Mouse (Mus musculus) left cerebral cortex, postnatal 25 days (tissue): ENCODE results near the gene Zp1. TPM values are rescaled to one million over a fixed set of nuclear protein-coding genes. Genes with fewer than 3 reads are reported as not detected.

Experiments used
- DNase-seq, 2 experiments: peaks; one replicate each; pipeline ENCODE4 v3.0.0; 2022; ENCODE audit warnings: low spot score in 2 of 2, mixed read lengths in 1 of 2
- intact Hi-C: fragments of 180-260 bp; cut with DNase I; formaldehyde crosslinking; loops from one replicate; pipeline ENCODE4 v1.15.1; 2025
- total RNA-seq, 2 experiments: library from RNA; stranded (reverse); gene quantifications; 2 replicates each; pipeline ENCODE4 v1.2.3; 2021

The Zp1 gene
- total RNA-seq, 2 experiments from 2014 or later, result not detected

- intact Hi-C loops, result loop anchor here (5.0 kb wide), 2 partner anchors 74 to 169 kb away; no protein-coding TSS in a partner anchor
- DNase-seq, result peak; percentile 93 to 97
Observed at GRCm38 (mm10) chr19:10881426-10882154, 38.8 kb downstream of the Zp1 start, which contains the start of gene Tmem109. Tmem109 (minus strand) TSS chr19:10882001.

GRCm38 (mm10) chr19:10880975-10881425 lies 39.4 kb downstream of the Zp1 start:
- DNase-seq, result no peak
- intact Hi-C loops, result loop anchor here (5.0 kb wide), 2 partner anchors 74 to 169 kb away; no protein-coding TSS in a partner anchor

GRCm38 (mm10) chr19:10880085-10880974 lies 40.1 kb downstream of the Zp1 start:
- DNase-seq, result peak in 1 of 2 experiments; percentile 64
- intact Hi-C loops, result loop anchor here (5.0 kb wide), 2 partner anchors 73 to 168 kb away; no protein-coding TSS in a partner anchor

- intact Hi-C loops, result no loop called here
- peak in 1 of 2 experiments; percentile 63 for DNase-seq
Observed at GRCm38 (mm10) chr19:10878201-10878837, 42.1 kb downstream of the Zp1 start.

GRCm38 (mm10) chr19:10871328-10871961 lies 49.0 kb downstream of the Zp1 start:
- intact Hi-C loops, result no loop called here
- no peak for DNase-seq

GRCm38 (mm10) chr19:10870676-10871075 lies 49.8 kb downstream of the Zp1 start:
- intact Hi-C loops, result no loop called here
- no peak for DNase-seq

GRCm38 (mm10) chr19:10869886-10870527 lies 50.4 kb downstream of the Zp1 start, which contains the start of gene Tmem132a:
Tmem132a (minus strand) TSS chr19:10869940.
- intact Hi-C loops, result loop anchor here (5.0 kb wide), 1 partner anchor 158 kb away; no protein-coding TSS in a partner anchor
- no peak for DNase-seq

- intact Hi-C loops, result loop anchor here (5.0 kb wide), 1 partner anchor 157 kb away; no protein-coding TSS in a partner anchor
- DNase-seq, result peak; percentile 90 to 94
Observed at GRCm38 (mm10) chr19:10869241-10869885, 51.1 kb downstream of the Zp1 start.

- DNase-seq, result peak in 1 of 2 experiments; percentile 45
- intact Hi-C loops, result loop anchor here (5.0 kb wide), 1 partner anchor 156 kb away; no protein-coding TSS in a partner anchor
Observed at GRCm38 (mm10) chr19:10868623-10869141, 51.8 kb downstream of the Zp1 start.

GRCm38 (mm10) chr19:10867946-10868622 lies 52.3 kb downstream of the Zp1 start:
- DNase-seq, result peak in 1 of 2 experiments; percentile 66
- intact Hi-C loops, result loop anchor here (5.0 kb wide), 1 partner anchor 156 kb away; no protein-coding TSS in a partner anchor

- intact Hi-C loops, result loop anchor here (5.0 kb wide), 1 partner anchor 154 kb away; no protein-coding TSS in a partner anchor
- no peak for DNase-seq
Observed at GRCm38 (mm10) chr19:10866351-10866750, 54.1 kb downstream of the Zp1 start.

Other genes with a start within 250 kb of the Zp1 start
- not detected for gene Pga5, start 242.6 kb downstream of the Zp1 start, total RNA-seq
- gene Vps37c, start 231.9 kb downstream of the Zp1 start, total RNA-seq, result 10 to 100 TPM; 27.3 to 32.3 TPM
- gene Cd5, start 181.6 kb downstream of the Zp1 start, total RNA-seq, result not detected
- 1 to 10 TPM; 1.9 to 3.3 TPM for gene Cd6, start 90.6 kb downstream of the Zp1 start, total RNA-seq
- 1 to 10 TPM; 1.9 to 2.0 TPM for gene Slc15a3, start 80.9 kb downstream of the Zp1 start, total RNA-seq
- gene Tmem132a, start 50.7 kb downstream of the Zp1 start, total RNA-seq, result 100 to 1,000 TPM; 307 to 334 TPM
- gene Tmem109, start 38.6 kb downstream of the Zp1 start, total RNA-seq, result 10 to 100 TPM; 47.7 to 50.3 TPM
- 100 to 1,000 TPM; 190 to 213 TPM for gene Prpf19, start 25.4 kb downstream of the Zp1 start, total RNA-seq
- gene Ptgdr2, start 16.5 kb upstream of the Zp1 start, total RNA-seq, result under 1 TPM; 0.23 to 0.34 TPM
- 1 to 10 TPM; 7.0 to 8.7 TPM for gene Ccdc86, start 28.6 kb upstream of the Zp1 start, total RNA-seq
- gene Ms4a10, start 54.0 kb upstream of the Zp1 start, total RNA-seq, result not detected
- not detected for gene Ms4a15, start 72.6 kb upstream of the Zp1 start, total RNA-seq
- gene Ms4a18, start 97.4 kb upstream of the Zp1 start, total RNA-seq, result not detected
- not detected for gene Ms4a8a, start 160.5 kb upstream of the Zp1 start, total RNA-seq
- not detected for gene 1700017D01Rik, start 210.2 kb upstream of the Zp1 start, total RNA-seq
- not detected for gene 1700025F22Rik, start 244.7 kb upstream of the Zp1 start, total RNA-seq